Mouse (Mus musculus): ENCODE measurements around the gene Sytl1.

The Sytl1 gene

DNA sequence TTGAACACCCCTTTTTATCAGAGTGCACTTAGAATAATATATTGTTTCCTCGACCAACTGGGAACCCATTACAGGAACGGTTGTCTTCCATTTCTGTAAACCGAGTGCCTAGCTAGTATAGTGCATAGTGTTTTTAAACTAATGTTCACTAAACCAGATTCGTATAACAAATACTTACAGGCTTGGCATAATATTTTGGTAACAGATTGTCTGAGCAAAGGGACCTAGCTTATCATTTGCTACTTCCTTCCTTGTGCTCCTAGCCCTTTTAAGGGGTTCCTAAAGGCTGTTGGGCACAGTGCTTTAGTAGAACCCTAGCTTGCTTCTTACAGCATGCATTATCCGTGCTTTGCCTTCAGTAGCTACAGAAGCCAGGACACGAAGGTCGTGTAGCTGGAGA, 18.6 kb upstream of the Sytl1 start:
- in situ Hi-C loops (cut with MboI; ENCODE audit: low sequenced_read_pairs) = no loop called here

DNA sequence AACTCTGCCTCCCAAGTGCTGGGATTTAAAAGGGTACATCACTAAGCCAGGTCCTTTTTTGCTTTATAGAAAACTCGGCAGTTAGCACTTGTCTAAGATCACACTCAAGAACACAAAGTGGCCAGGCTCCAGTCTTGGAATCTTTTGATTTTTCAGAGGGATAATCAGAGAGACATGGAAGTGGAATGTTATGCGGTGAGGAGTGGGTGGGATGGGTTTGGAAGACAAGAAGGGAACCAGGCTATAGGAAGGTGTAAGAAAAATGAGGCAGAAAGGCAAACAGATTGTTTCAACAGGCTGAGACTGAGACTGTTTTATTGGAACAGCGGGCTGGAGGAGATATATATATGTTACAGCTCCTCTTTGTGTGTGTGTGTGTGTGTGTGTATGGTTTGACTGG, 15.6 kb upstream of the Sytl1 start:
- in situ Hi-C loops (cut with MboI; ENCODE audit: low sequenced_read_pairs) = no loop called here

DNA sequence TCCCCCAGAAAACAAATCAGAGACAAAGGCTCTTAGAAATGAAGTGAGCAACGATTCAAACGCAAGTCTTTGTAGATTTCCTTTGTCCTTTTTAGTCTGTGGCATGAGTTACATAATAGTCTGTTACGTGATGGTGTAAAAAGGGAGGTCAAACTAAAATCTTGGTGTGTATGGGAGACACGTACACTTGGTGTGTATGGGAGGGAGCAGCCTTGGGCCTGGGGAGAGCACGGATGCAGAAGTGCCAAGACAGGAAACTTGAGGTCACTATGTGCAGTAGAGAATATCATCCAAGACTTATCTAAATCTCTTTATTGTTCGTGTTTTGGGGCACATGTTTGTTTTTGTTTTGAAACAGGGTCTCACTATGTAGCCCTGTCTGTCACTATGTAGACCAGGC, 15.2 kb upstream of the Sytl1 start:
- in situ Hi-C loops (cut with MboI; ENCODE audit: low sequenced_read_pairs) = no loop called here

DNA sequence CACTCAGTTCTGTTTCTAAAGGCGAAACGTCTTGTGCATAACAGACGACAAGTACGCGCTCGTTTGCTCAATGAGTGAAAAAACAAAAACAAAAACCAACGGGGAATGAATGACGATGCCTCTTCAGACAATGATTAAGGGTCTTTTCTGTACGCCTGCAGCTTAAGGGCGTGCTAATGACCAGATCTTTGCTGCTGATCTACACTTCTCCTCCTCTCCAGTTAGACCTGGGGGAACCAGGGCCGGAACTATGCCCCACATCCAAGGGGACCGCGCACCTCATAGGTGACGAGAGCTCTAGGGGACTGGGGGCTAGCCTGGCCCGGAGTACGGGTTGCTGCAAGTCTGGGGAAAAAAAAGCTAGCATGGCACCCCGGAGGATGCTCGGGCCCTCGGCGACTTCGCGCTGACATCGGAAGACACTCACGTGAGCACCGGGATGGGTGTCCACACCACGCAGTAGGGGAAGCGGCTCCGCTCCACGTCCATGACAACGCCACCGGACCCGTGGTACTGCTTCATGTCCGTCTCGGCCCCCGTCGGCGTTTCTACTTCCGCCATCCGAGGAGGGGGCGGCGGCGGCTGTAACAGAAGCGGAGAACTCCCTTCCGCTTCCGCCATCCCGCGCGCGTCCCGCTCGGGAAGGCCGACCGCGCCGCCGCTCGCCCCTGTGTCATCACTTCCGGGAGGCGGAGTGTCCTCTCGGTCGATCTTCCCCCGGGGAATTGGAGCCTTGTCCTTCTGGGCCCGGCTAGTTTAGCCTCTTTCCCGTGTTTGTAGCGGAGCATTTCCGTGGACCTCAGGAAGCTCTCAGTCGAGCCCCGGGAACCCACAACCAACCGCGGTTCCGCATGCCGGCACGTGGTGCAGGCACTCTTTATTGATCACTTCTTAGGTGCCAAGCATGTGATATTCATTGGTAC, 14.5 kb upstream of the Sytl1 start, which contains the start of gene Tmem222:
Gene Tmem222, minus strand, starts transcription at position 689 of the 923 bp plus-strand sequence.
- in situ Hi-C loops (cut with MboI; ENCODE audit: low sequenced_read_pairs) = no loop called here

DNA sequence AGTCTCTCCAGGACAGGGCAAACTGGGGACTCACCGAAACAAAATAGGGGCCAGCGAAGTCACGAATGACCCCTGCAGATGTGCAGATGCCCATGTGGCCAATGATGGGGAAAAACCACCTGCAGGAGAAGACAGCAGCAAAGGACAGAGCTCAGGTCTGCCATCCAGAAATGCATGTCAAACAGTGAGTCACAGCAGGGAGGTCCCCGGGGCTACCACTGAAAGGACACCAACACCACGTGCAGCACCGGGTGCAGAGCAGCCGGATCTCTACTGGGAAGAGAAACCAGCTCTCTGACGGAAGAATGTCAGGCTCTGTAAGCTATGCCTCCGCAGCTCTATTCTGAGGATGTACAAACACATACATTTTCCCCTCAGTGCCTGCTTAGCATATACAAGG, 8.0 kb upstream of the Sytl1 start:
- in situ Hi-C loops (cut with MboI; ENCODE audit: low sequenced_read_pairs) = no loop called here

DNA sequence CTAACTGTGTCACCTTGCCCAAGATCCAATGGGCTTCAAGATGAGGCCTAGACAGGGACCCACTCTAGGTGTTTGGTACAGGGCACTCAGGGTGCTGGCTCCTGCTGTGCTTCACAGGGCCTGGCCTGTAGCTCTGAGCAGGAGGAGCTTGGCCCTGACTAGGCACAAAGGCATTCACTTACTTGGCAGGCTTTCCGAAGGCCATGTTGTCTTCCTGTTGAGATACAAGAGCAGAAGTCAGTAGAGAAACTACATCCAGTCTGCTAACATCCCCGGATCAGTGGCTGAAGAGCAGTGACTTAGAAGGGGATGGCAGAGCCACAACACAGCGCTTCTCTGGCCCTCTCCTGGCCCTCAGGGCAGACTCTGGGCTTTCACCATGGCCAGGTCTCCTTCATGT, 6.7 kb upstream of the Sytl1 start:
- in situ Hi-C loops (cut with MboI; ENCODE audit: low sequenced_read_pairs) = no loop called here

DNA sequence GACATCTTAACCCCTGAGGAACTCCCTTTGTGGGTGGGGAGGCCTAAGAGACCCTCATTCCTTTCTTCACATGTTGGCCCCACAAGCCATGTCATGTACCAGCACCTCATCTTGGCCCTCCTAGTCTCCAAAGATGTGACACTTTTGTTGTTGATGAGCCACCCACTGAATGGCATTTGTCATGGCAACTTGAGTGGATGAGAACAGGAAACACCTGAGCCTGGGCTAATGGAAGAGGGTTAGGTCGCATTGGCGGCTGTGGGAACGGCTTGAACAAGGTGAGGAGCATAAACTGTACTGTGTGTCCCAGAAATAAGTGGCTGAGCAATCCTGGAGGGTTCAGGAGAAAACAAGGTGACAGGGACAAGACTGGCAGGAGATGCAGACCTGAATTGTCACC, 6.0 kb upstream of the Sytl1 start:
- in situ Hi-C loops (cut with MboI; ENCODE audit: low sequenced_read_pairs) = no loop called here

DNA sequence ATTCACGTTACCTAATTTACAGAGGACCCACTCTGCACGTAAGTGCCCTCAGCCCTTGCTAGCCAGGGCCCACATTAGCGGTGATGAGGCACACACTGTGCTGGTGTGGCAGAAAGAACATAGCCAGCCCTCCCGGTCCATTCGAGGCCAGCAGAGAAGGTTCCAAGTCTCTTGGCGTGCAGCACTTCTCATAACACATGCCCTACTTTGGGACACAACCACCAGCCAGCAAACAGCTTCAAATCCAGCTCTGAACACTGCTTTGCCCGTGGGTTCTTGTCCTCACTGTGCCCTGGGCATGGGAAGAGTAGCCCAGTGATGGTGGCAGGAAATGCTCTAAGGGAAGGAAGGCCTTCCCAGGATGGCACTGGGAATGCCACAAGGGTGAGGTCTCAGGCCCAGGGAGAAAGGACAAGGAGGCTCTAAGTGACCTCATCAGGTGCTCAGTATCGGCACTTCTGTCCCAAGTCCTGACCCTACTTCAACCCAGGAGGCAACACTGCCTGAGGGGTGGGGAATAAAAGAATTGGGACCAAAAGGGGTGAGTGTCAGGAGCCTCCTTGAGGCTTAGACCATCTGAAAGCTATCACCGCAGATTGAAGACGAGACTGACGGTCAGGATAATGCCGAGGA, 3.5 kb upstream of the Sytl1 start:
- in situ Hi-C loops (cut with MboI; ENCODE audit: low sequenced_read_pairs) = no loop called here

DNA sequence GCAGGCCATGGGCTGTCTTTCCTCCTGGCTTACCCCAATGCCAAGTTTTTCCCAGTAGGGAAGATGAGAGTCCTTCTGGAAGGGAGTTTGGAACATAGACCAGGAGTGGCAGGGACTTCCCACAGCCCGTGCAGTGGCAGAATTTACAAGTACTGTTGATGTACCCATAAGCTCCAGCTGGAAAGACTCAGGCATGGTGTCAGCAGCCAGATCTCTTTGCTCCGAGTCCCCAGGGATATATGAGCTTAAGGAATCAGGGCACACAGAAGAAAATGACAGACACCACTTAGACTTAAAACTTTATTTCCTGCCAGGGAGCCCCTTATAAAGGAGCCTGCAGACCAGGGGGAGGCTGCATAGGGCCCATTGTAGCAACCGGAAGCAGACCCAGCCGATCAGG, 2.8 kb upstream of the Sytl1 start:
- in situ Hi-C loops (cut with MboI; ENCODE audit: low sequenced_read_pairs) = no loop called here

DNA sequence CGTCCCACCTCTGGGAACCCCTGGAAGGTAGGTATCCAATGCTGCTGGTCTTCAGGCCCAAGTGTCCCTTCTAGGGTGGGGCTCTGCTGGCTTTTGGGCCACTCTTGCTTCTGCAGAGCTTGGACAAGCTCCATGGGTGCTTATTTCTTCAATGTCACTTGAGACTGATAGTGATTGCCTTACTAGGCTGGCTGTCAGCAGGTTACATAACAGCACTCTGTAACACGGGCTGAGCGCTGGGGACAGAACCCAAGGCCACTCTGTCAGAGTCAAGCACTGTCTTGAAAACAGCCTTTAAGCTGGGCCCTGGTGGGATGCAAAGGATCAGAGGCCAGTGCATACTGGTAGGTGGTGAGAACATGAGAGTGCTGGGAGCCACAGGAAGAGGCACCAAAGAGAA, 2.4 kb upstream of the Sytl1 start:
- in situ Hi-C loops (cut with MboI; ENCODE audit: low sequenced_read_pairs) = no loop called here

DNA sequence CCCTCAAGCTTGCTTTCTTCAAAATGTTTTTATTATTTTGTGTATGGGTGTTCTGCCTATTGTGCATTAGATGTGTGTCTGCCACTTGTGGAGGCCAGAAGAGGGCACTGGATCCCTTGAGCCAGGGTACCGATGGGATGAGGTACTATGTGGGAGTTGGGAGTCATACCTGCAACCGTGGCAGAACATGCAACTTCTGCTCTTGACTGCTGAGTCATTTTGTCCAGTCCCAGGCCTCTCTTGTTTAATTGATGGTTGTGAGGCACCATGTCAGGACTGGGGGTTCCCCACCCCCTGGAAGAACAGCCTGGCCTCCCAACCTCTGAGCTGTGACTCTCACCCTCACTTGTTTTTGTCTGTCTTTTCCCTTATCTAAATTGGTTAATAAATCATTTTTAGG, 1.6 kb upstream of the Sytl1 start:
- in situ Hi-C loops (cut with MboI; ENCODE audit: low sequenced_read_pairs) = no loop called here

DNA sequence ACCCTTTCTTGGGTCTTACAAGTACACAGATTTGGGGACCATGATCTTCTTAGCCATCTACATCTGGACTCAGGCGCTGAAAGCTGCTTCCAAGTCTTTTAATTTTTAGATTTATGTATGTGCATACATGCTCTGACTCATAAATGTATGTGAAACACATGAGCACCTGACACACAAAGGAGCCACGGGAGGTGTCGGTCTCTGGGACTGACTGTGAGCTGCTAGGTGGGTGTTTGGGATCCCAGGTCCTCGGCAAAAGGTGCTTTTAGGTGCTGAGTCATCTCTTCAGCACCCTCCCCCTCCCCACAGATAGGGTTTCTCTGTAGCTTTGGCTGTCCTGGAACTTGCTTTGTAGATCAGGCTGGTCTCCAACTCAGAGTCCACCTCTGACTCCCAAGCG, 843 bp upstream of the Sytl1 start:
- in situ Hi-C loops (cut with MboI; ENCODE audit: low sequenced_read_pairs) = no loop called here

DNA sequence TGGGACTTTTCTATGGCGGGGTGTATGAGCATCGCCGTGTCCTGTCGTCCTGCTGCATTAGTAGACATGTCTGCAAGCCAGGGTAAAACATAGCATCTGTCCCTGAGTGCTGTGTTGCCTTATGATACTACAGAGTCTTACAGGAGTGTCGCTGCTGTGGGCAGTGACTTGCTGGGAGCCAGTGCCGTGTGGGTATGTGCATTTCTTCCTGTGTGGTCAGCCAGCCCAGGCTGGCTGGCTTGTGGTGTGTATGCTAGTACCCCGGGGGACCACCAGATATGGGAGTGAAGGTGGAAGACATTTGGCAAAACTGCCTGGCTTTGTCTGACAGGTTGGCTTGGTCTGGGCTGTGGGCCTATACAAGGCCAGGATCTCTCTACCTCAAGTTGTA, 543 bp downstream of the Sytl1 start:
- in situ Hi-C loops (cut with MboI; ENCODE audit: low sequenced_read_pairs) = no loop called here

DNA sequence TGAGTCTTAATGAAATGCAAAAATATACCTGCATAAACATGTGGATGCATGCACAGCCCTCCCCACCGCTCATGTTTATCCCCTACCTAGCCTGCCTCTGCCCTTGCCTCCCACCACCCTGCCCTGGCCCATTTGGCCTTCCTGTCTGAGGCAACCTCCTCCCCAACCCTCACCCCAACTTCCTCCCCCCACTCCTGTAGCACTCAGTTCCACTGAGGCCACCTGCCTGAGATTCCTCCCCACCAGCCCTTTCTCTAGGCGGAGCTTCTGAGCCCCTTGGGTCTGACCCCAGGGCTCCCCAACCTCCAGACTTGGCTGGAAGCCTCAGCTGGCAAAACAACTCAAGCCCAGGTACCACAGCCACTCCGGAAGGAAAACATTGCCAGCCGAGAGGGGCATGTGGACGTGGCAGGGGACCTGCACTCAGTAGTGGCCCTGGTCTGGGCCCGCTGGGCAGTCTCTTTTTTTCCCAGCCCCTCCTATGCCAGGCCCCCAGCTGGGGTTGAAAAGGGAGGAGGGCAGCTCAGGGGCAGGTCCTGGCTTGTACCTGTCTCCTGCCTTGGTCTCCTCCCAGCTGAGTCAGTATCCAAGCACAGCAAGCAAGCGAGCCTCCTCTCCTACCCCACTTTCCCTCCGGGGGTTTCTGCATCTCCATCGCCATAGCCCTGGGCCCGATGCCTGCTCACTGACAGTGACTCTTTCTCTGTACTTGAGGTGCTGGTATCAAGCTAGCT, 1.1 kb downstream of the Sytl1 start:
- in situ Hi-C loops (cut with MboI; ENCODE audit: low sequenced_read_pairs) = no loop called here

DNA sequence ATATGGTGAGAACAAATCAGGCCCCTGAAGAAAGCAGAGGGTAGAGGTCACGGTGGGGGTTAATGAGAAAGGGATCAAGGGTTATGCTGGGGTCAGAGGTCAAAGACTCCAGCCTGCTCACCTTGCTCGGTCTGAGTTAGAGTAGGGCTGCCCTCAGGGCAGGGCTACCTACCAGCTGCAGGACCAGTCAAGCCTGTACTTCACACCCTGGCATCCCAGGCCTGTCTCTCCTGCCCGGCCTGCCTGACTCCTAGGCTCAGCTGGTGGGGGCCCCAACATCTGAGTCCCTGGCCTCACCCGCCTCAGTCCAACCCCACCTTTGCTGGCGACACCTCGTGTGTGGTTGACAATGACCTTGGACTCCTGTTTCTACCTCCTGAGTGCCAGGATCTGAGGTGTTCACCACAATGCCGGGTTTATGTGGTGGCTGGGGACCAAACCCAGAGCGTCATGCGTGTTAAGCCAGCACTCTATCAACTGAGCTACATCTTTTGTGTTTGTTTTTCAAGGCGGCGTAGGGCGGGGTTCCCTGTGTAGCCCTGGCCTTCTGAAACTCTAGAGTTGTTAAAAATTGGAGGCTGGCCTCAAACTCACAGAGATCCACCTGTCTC, 5.0 kb downstream of the Sytl1 start:
- in situ Hi-C loops (cut with MboI; ENCODE audit: low sequenced_read_pairs) = no loop called here

DNA sequence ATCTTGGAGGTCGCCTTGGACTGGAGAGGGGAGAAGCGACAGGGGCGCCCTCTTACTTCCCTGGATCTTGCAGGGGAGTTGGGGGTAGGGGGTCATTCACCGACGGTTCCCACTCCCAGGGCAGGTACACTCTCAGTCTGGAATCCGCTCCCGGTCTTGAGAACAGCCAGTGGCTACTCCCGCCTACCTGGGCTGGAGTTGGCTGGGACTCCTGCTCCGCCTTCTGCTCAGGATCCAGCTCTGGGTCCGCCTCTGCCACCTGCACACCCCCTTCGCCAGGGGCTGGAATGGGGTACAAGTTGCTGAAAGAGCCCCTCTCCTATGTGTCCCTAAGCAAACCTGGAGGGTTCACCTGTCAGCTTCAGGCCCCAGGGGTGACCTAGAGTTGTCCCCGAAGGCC, 5.7 kb downstream of the Sytl1 start:
- in situ Hi-C loops (cut with MboI; ENCODE audit: low sequenced_read_pairs) = no loop called here

DNA sequence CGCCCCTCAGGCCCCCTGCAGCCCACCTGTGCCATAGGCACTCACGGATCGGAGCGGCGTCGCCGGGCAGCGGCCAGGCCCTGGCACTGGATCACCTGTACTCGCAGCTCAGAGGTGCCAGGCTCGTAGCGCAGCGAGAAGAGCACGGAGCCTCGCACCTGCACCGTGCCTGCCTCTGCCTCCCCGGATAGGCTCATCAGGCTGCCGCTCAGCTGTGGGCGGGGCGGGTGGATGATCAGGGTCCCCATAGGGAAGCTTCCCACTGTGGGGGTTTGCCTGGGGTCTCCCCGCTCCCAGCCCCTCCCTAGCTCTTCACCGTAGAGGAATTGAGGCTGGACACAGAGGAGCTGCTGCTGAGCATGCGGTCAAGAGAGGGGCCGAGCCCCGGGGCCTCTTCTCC, 6.1 kb downstream of the Sytl1 start:
- in situ Hi-C loops (cut with MboI; ENCODE audit: low sequenced_read_pairs) = no loop called here

DNA sequence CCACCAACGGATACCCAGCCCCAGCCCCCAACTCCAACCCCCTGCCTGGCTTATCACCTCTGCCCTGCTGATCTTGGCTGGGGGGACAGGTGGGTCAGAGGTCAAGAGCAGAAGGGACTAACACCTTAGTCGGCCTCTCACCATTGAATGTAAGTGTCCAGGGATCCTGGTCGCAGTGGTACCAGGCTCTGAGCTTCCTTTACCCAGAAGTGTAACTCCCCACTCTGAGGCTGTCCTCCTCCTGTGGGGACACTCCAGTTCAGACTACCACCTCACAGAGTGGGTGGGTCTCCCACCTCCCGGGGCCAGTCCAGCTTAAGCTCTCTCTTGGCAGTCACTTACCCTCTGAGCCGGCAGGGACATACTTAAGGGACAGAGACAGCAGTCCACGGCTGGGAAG, 7.5 kb downstream of the Sytl1 start:
- in situ Hi-C loops (cut with MboI; ENCODE audit: low sequenced_read_pairs) = no loop called here

DNA sequence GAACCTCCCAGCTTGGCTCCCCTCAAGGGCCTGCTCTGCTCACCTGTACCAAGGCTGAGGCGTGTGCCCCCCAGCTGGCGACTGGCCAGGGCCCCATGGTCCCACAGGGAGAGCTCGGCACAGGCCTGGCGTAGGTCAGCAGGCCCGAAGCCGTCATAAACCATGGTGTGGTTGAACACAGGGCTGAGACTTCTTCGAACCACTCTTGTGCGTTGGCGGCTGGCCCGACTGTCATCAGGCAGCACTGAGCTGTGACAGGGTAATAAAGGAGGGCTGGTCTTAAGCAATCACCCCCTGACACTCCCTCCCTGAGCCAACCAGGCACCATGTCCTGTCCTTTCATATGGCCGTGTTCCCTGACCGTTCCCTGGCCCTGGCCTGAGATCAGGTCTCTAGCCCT, 9.5 kb downstream of the Sytl1 start:
- in situ Hi-C loops (cut with MboI; ENCODE audit: low sequenced_read_pairs) = no loop called here

DNA sequence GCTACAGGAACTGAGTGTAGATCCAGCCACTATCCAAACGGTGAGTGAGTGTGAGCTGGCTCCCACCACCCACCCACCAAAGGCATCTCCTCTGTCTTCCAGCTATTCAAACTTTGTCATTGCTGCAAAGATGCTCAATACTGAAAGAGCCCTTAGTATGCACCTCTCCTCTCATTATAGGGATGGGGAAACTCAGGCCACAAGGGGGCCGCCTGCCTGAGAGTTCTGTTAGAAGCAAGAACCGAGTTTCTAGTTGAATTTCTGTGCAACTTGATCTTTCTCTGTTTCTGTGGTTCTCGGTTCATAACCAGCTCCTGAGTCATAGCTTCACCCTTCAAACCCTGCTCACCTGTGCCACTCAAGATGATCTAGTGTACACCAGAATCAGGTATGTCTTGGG, 10.8 kb downstream of the Sytl1 start:
- in situ Hi-C loops (cut with MboI; ENCODE audit: low sequenced_read_pairs) = no loop called here

DNA sequence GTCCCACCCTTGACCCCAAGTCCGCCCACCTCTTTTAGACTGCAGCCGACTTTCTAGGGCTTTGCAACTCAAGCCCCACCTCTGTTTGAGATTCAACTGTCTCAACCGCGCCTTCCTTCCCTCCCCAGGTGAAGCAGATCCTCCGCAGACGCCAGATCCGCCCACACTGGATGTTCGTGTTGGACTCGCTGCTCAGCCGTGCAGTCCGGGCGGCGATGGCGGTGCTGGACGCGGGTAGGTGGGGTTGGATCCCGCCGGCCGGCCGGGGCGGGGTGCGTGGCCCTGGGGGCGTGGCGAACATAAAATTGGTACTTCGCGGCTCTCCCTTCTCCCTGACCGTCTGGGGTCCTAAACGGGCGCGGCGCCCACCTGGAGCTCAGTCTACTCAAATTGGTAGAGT, 11.7 kb downstream of the Sytl1 start:
- in situ Hi-C loops (cut with MboI; ENCODE audit: low sequenced_read_pairs) = no loop called here
